Mouse (Mus musculus) gastrocnemius, adult 2 months (tissue): ENCODE data around the gene Olfr46. TPM values are rescaled to one million over a fixed set of nuclear protein-coding genes. Genes with fewer than 3 reads are reported as not detected.
"Not testable (repeated sequence)": the region's sequence is repeated elsewhere in the genome, so short reads cannot be mapped to it uniquely, and the experiment has no call there.

ENCODE experiments used
- DNase-seq: peaks from one replicate; pipeline ENCODE4 v3.0.0; 2022
- H3K27ac ChIP-seq: fragments of 200-600 bp; 2 replicates; pipeline ENCODE4 v1.8.1; 2022; ENCODE audit warnings: mild to moderate bottlenecking
- H3K4me3 ChIP-seq: fragments of 200-600 bp; 2 replicates; pipeline ENCODE4 v1.8.1; 2022; ENCODE audit warnings: mild to moderate bottlenecking, moderate library complexity
- CTCF ChIP-seq: fragments of 200-600 bp; IDR thresholded peaks from 2 replicates; pipeline ENCODE4 v1.8.1; 2022; ENCODE audit warnings: antibody characterized with exemption, mild to moderate bottlenecking, moderate library complexity
- intact Hi-C: fragments of 180-260 bp; cut with DNase I; formaldehyde crosslinking; loops from one replicate; pipeline ENCODE4 v1.15.1; 2025
- long read RNA-seq, 2 experiments: library from polyadenylated mRNA; stranded (forward); transcript quantifications; one replicate each; pipeline ENCODE4 v2.0.0; 2021
- total RNA-seq, 2 experiments: library from RNA; stranded (reverse); gene quantifications; 2 replicates each; pipeline ENCODE4 v1.2.3; 2021

Olfr46 gene
- total RNA-seq = not detected
- long read RNA-seq, experiment 1 = 0 reads
- long read RNA-seq, experiment 2 = 0 reads

- DNase-seq, H3K27ac ChIP-seq, intact Hi-C loops, H3K4me3 ChIP-seq: not testable (repeated sequence)
These were observed at the start of gene Olfr46 for GRCm38 (mm10) chr7:140600969-140601368. Olfr46 (plus strand) TSS chr7:140601269.

- intact Hi-C loops = no loop called here
- TF ChIP-seq CTCF = no peak
- no peak for DNase-seq
These were observed 33.5 kb upstream of the Olfr46 start, which contains the start of gene Olfr538 for GRCm38 (mm10) chr7:140567586-140567985. Olfr538 (plus strand) TSS chr7:140567886.

DNA sequence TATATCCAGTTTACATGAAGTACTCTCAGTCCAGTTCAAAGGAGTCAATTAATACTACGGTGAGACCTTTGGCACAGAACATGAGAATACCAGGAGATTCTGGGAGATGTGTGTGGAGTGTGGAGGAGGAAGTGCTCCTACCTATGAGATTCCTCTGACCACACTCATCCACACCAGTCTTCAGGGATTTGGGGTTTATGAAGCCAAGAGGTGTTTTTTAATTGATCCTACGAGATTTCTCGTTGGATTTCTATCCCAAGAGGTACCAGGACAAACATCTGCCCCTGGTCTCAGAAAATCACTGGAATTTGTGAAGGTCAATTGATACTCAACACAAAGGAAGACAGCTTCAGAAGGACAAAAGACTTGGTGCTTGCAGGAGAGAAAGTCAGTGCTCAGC lies 27.6 kb downstream of the Olfr46 start, which contains the start of gene Olfr61:
Gene Olfr61 (plus strand): TSS at position 301 of the 400 bp plus-strand sequence.
- intact Hi-C loops, H3K4me3 ChIP-seq: not testable (repeated sequence)

More at GRCm38 (mm10) chr7:140567586-140567985, 33.5 kb upstream of the Olfr46 start, which contains the start of gene Olfr538:
- Histone ChIP-seq H3K4me3 (no peak within 1 kb of the TSS), H3K27ac (no peak within 1 kb of the TSS)

GRCm38 (mm10) chr7:140630559-140630958 lies 29.5 kb downstream of the Olfr46 start:
- no peak overlapping the region for H3K4me3 ChIP-seq
- intact Hi-C loops = no loop called here
- no peak for DNase-seq
- no peak for TF ChIP-seq CTCF
- no peak overlapping the region for H3K27ac ChIP-seq

More for the DNA sequence above, 27.6 kb downstream of the Olfr46 start, which contains the start of gene Olfr61:
- not testable (repeated sequence) for H3K27ac ChIP-seq, DNase-seq

- no peak for DNase-seq
- Histone ChIP-seq H3K27ac (no peak within 1 kb of the TSS), H3K4me3 (no peak within 1 kb of the TSS)
- TF ChIP-seq CTCF = no peak
- intact Hi-C loops = no loop called here
These were observed 45.1 kb downstream of the Olfr46 start, which contains the start of gene Olfr53 for GRCm38 (mm10) chr7:140646152-140646551. Olfr53 (plus strand) TSS chr7:140646452.

DNA sequence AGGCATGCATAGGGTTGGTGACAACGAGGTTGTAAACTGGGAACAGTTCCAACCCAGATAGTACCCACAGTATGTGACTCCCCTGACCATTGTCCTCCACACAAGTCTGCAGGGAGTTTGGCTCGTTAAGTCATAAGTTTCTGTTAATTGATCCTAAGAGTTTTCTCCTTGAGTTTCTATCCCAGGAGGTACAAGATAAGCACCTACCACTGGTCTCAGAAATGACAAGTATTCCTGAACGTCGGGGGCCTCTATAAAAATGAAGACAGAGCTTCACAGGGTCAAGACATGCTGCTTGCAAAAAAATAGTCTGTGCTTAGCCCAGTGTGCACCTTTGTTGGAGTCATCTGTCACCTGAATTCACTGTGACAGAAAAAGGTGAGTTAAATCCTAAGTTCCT lies 58.6 kb downstream of the Olfr46 start, which contains the start of gene Olfr539:
Gene Olfr539 (plus strand): TSS at position 301 of the 400 bp plus-strand sequence.
- no peak for TF ChIP-seq CTCF
- no peak within 1 kb of the TSS for H3K4me3 ChIP-seq
- no peak for DNase-seq

More for the DNA sequence above, 58.6 kb downstream of the Olfr46 start, which contains the start of gene Olfr539:
- intact Hi-C loops = no loop called here
- H3K27ac ChIP-seq = no peak within 1 kb of the TSS

Other genes starting within 250 kb of the Olfr46 start
- not detected for gene Olfr60, start 239.6 kb upstream of the Olfr46 start, total RNA-seq
- gene Olfr530, start 224.9 kb upstream of the Olfr46 start, total RNA-seq = not detected
- gene Olfr531, start 198.4 kb upstream of the Olfr46 start, total RNA-seq = not detected
- gene Olfr532, start 179.6 kb upstream of the Olfr46 start, total RNA-seq = not detected
- not detected for gene Olfr533, start 137.9 kb upstream of the Olfr46 start, total RNA-seq
- not detected for gene Olfr535, start 117.1 kb upstream of the Olfr46 start, total RNA-seq
- not detected for gene Olfr536, start 93.9 kb upstream of the Olfr46 start, total RNA-seq
- gene Olfr538, start 33.4 kb upstream of the Olfr46 start, total RNA-seq = not detected
- gene Olfr61, start 27.7 kb downstream of the Olfr46 start, total RNA-seq = not detected
- gene Olfr53, start 45.2 kb downstream of the Olfr46 start, total RNA-seq = not detected
- not detected for gene Olfr539, start 58.7 kb downstream of the Olfr46 start, total RNA-seq
- gene Olfr45, start 80.7 kb downstream of the Olfr46 start, total RNA-seq = not detected
- gene Olfr541, start 96.0 kb downstream of the Olfr46 start, total RNA-seq = not detected
- 1 to 10 TPM; 2.6 to 8.8 TPM for gene Cyp2e1, start 162.5 kb downstream of the Olfr46 start, total RNA-seq
- gene Syce1, start 186.6 kb downstream of the Olfr46 start, total RNA-seq = not detected
- gene Zfp941, start 220.9 kb downstream of the Olfr46 start, total RNA-seq = not detected
- not detected for gene Urah, start 233.7 kb downstream of the Olfr46 start, total RNA-seq
- gene Scgb1c1, start 244.3 kb downstream of the Olfr46 start, total RNA-seq = not detected
- gene Odf3, start 246.5 kb downstream of the Olfr46 start, total RNA-seq = not detected